Mouse (Mus musculus): ENCODE measurements at regions not wholly inside any gene's neighbourhood (a gene's known extent, or its start where the extent isn't known, plus 50 kb on each side); places are given as distances from the start of the nearest gene placed in this dataset.

- DNase-seq: no peak
- TF ChIP-seq CTCF (IDR thresholded peaks at IDR 0.05; ENCODE audit: insufficient read depth, low read length) (no peak), POLR2A (IDR thresholded peaks at IDR 0.05; ENCODE audit: borderline replicate concordance, extremely low read depth, low read depth, low read length) (no peak)
- Histone ChIP-seq H3K4me3 (replicated peaks; ENCODE audit: extremely low read depth, low read depth, low read length) (no peak overlapping the region), H3K4me1 (ENCODE audit: control insufficient read depth, insufficient read depth, low read length) (no peaks in the 10 kb centered on the region)
- WGBS: 79% methylated on average over 4 of the region's 4 CpGs
These were observed 185.3 kb upstream of the Nckap5 start for GRCm38 (mm10) chr1:127015894-127016245.

GRCm38 (mm10) chr1:127015042-127015893 is 184.7 kb upstream of the Nckap5 start:
- DNase-seq: no peak
- no peaks in the 10 kb centered on the region for H3K4me1 ChIP-seq (ENCODE audit: control insufficient read depth, insufficient read depth, low read length)
- H3K4me3 ChIP-seq (replicated peaks; ENCODE audit: extremely low read depth, low read depth, low read length): no peak overlapping the region
- no peak for TF ChIP-seq CTCF (IDR thresholded peaks at IDR 0.05; ENCODE audit: insufficient read depth, low read length)
- no peak for TF ChIP-seq POLR2A (IDR thresholded peaks at IDR 0.05; ENCODE audit: borderline replicate concordance, extremely low read depth, low read depth, low read length)
- WGBS: 38% methylated on average over 8 of the region's 8 CpGs

- Histone ChIP-seq H3K4me1 (ENCODE audit: control insufficient read depth, insufficient read depth, low read length) (no peaks in the 10 kb centered on the region), H3K4me3 (replicated peaks; ENCODE audit: extremely low read depth, low read depth, low read length) (no peak overlapping the region)
- peak; percentile 5; the same call in 1 of the 2 replicates for TF ChIP-seq CTCF (IDR thresholded peaks at IDR 0.05; ENCODE audit: insufficient read depth, low read length)
- TF ChIP-seq POLR2A (IDR thresholded peaks at IDR 0.05; ENCODE audit: borderline replicate concordance, extremely low read depth, low read depth, low read length): no peak
- peak; percentile 10 for DNase-seq
- 46% methylated on average over 6 of the region's 6 CpGs for WGBS
These were observed 181.3 kb upstream of the Nckap5 start for GRCm38 (mm10) chr1:127011901-127012300.

- DNase-seq: no peak
- H3K4me3 ChIP-seq (replicated peaks; ENCODE audit: extremely low read depth, low read depth, low read length): no peak overlapping the region
- 72% methylated on average over 4 of the region's 4 CpGs for WGBS
- TF ChIP-seq CTCF (IDR thresholded peaks at IDR 0.05; ENCODE audit: insufficient read depth, low read length) (no peak), POLR2A (IDR thresholded peaks at IDR 0.05; ENCODE audit: borderline replicate concordance, extremely low read depth, low read depth, low read length) (no peak)
- no peaks in the 10 kb centered on the region for H3K4me1 ChIP-seq (ENCODE audit: control insufficient read depth, insufficient read depth, low read length)
These were observed 179.1 kb upstream of the Nckap5 start for GRCm38 (mm10) chr1:127009699-127010098.

- TF ChIP-seq CTCF (IDR thresholded peaks at IDR 0.05; ENCODE audit: insufficient read depth, low read length): no peak
- no peak for TF ChIP-seq POLR2A (IDR thresholded peaks at IDR 0.05; ENCODE audit: borderline replicate concordance, extremely low read depth, low read depth, low read length)
- 84% methylated on average over 7 of the region's 7 CpGs for WGBS
- DNase-seq: no peak
- no peaks in the 10 kb centered on the region for H3K4me1 ChIP-seq (ENCODE audit: control insufficient read depth, insufficient read depth, low read length)
- H3K4me3 ChIP-seq (replicated peaks; ENCODE audit: extremely low read depth, low read depth, low read length): no peak overlapping the region
These were observed 171.1 kb upstream of the Nckap5 start for GRCm38 (mm10) chr1:127001700-127002099.

GRCm38 (mm10) chr1:126993061-126993640 is 162.6 kb upstream of the Nckap5 start:
- H3K4me1 ChIP-seq (ENCODE audit: control insufficient read depth, insufficient read depth, low read length): no peaks in the 10 kb centered on the region
- 61% methylated on average over 1 of the region's 1 CpGs for WGBS
- no peak overlapping the region for H3K4me3 ChIP-seq (replicated peaks; ENCODE audit: extremely low read depth, low read depth, low read length)
- TF ChIP-seq POLR2A (IDR thresholded peaks at IDR 0.05; ENCODE audit: borderline replicate concordance, extremely low read depth, low read depth, low read length): no peak
- TF ChIP-seq CTCF (IDR thresholded peaks at IDR 0.05; ENCODE audit: insufficient read depth, low read length): peak; percentile 41
- peak; percentile 17 for DNase-seq

GRCm38 (mm10) chr1:126992441-126992840 is 161.8 kb upstream of the Nckap5 start:
- Histone ChIP-seq H3K4me1 (ENCODE audit: control insufficient read depth, insufficient read depth, low read length) (no peaks in the 10 kb centered on the region), H3K4me3 (replicated peaks; ENCODE audit: extremely low read depth, low read depth, low read length) (no peak overlapping the region)
- no peak for DNase-seq
- WGBS: 69% methylated on average over 4 of the region's 4 CpGs
- TF ChIP-seq CTCF (IDR thresholded peaks at IDR 0.05; ENCODE audit: insufficient read depth, low read length) (no peak), POLR2A (IDR thresholded peaks at IDR 0.05; ENCODE audit: borderline replicate concordance, extremely low read depth, low read depth, low read length) (no peak)

GRCm38 (mm10) chr1:126982805-126983204 is 152.2 kb upstream of the Nckap5 start:
- H3K4me3 ChIP-seq (replicated peaks; ENCODE audit: extremely low read depth, low read depth, low read length): no peak overlapping the region
- DNase-seq: no peak
- no peaks in the 10 kb centered on the region for H3K4me1 ChIP-seq (ENCODE audit: control insufficient read depth, insufficient read depth, low read length)
- TF ChIP-seq POLR2A (IDR thresholded peaks at IDR 0.05; ENCODE audit: borderline replicate concordance, extremely low read depth, low read depth, low read length) (no peak), CTCF (IDR thresholded peaks at IDR 0.05; ENCODE audit: insufficient read depth, low read length) (no peak)
- WGBS: 82% methylated on average over 5 of the region's 5 CpGs

- TF ChIP-seq POLR2A (IDR thresholded peaks at IDR 0.05; ENCODE audit: borderline replicate concordance, extremely low read depth, low read depth, low read length) (no peak), CTCF (IDR thresholded peaks at IDR 0.05; ENCODE audit: insufficient read depth, low read length) (no peak)
- DNase-seq: no peak
- WGBS: 94% methylated on average over 14 of the region's 14 CpGs
- no peaks in the 10 kb centered on the region for H3K4me1 ChIP-seq (ENCODE audit: control insufficient read depth, insufficient read depth, low read length)
- no peak overlapping the region for H3K4me3 ChIP-seq (replicated peaks; ENCODE audit: extremely low read depth, low read depth, low read length)
These were observed 149.7 kb upstream of the Nckap5 start for GRCm38 (mm10) chr1:126980311-126980710.

GRCm38 (mm10) chr1:126973871-126974270 is 143.3 kb upstream of the Nckap5 start:
- TF ChIP-seq POLR2A (IDR thresholded peaks at IDR 0.05; ENCODE audit: borderline replicate concordance, extremely low read depth, low read depth, low read length) (no peak), CTCF (IDR thresholded peaks at IDR 0.05; ENCODE audit: insufficient read depth, low read length) (no peak)
- DNase-seq: no peak
- Histone ChIP-seq H3K4me1 (ENCODE audit: control insufficient read depth, insufficient read depth, low read length) (no peaks in the 10 kb centered on the region), H3K4me3 (replicated peaks; ENCODE audit: extremely low read depth, low read depth, low read length) (no peak overlapping the region)
- 84% methylated on average over 1 of the region's 1 CpGs for WGBS
